Mouse (Mus musculus) forebrain, postnatal 0 days (tissue): ENCODE data around the gene BC067074. TPM values are rescaled to one million over a fixed set of nuclear protein-coding genes. Genes with fewer than 3 reads are reported as not detected.

Experiments used
- ATAC-seq: fragments of 200-750 bp; cut with Nextera tagmentation; 2 replicates; pipeline ENCODE4 v1.8.0; 2017; ENCODE audit warnings: mild to moderate bottlenecking, moderate library complexity
- DNase-seq: peaks from one replicate; pipeline ENCODE4 v3.0.0-alpha.2; 2015
- H3K27ac ChIP-seq: fragments of 300-500 bp; sonication (generic); 2 replicates; pipeline ENCODE4 v1.5.1; 2014; ENCODE audit warnings: low read depth, mild to moderate bottlenecking, antibody characterized with exemption, low read length, moderate library complexity, mixed read lengths
- H3K27me3 ChIP-seq: fragments of 300-500 bp; sonication (generic); 2 replicates; pipeline ENCODE4 v1.6.1; 2014; ENCODE audit warnings: mild to moderate bottlenecking, low read length, mixed read lengths; ENCODE audit not compliant: insufficient read depth
- H3K36me3 ChIP-seq: fragments of 300-500 bp; sonication (generic); 2 replicates; pipeline ENCODE4 v1.6.1; 2014; ENCODE audit warnings: mild to moderate bottlenecking, moderate library complexity; ENCODE audit not compliant: insufficient read depth
- H3K4me1 ChIP-seq: fragments of 300-500 bp; sonication (generic); 2 replicates; pipeline ENCODE4 v1.6.1; 2014; ENCODE audit warnings: antibody characterized with exemption; ENCODE audit not compliant: insufficient read depth
- H3K4me2 ChIP-seq: fragments of 300-500 bp; sonication (generic); 2 replicates; pipeline ENCODE4 v1.6.1; 2014; ENCODE audit warnings: low read depth, mild to moderate bottlenecking, moderate library complexity
- H3K4me3 ChIP-seq: fragments of 300-500 bp; sonication (generic); 2 replicates; pipeline ENCODE4 v1.5.1; 2014; ENCODE audit warnings: low read depth, low read length, mixed read lengths
- H3K9ac ChIP-seq: fragments of 300-500 bp; sonication (generic); 2 replicates; pipeline ENCODE4 v1.6.1; 2014; ENCODE audit warnings: mild to moderate bottlenecking
- H3K9me3 ChIP-seq: fragments of 300-500 bp; sonication (generic); 2 replicates; pipeline ENCODE4 v1.6.1; 2016; ENCODE audit warnings: low read length
- CTCF ChIP-seq: sonication (generic); IDR thresholded peaks from 2 replicates; pipeline ENCODE4 v1.5.1; 2016; ENCODE audit warnings: antibody characterized with exemption, control low read depth, low read depth
- WGBS: fragments of 180-500 bp; shearing (Covaris S2); extraction: QIAGEN DNeasy Blood & Tissue Kit; methylation state at CpG from one replicate; pipeline ENCODE4 v1.1.7; 2014; 5-methylcytosine and 5-hydroxymethylcytosine counted together
- polyA plus RNA-seq: library from polyadenylated mRNA; unstranded; fragments of >200 nt; fragmentation: Nextera tagmentation; extraction: Ambion mirVana; gene quantifications from 2 replicates; pipeline ENCODE4 v1.2.1, GENCODE M21; 2015
- total RNA-seq: library from RNA; depleted of rRNA; stranded (reverse); fragments of >200 nt; gene quantifications from 2 replicates; pipeline ENCODE4 v1.2.3, GENCODE M21; 2014

BC067074 gene
- total and polyA plus RNA-seq, 2 experiments from 2014 or later: 0.56 to 1.5 TPM

- Histone ChIP-seq H3K4me3 (no peak overlapping the region), H3K9me3 (no peaks in the 10 kb centered on the region), H3K4me1 (no peaks in the 10 kb centered on the region), H3K27me3 (no peaks in the 10 kb centered on the region), H3K36me3 (no peaks in the 10 kb centered on the region), H3K9ac (no peak overlapping the region), H3K4me2 (no peak overlapping the region), H3K27ac (no peak overlapping the region)
- no peak for TF ChIP-seq CTCF
- DNase-seq (no peak), ATAC-seq (no peak)
- 98% methylated on average over 6 of the region's 6 CpGs for WGBS
Measured at GRCm38 (mm10) chr13:113393386-113393785, 100.4 kb downstream of the BC067074 start.

GRCm38 (mm10) chr13:113394591-113394990 lies 101.6 kb downstream of the BC067074 start:
- no peak overlapping the region for H3K27ac ChIP-seq
- H3K9ac ChIP-seq: no peak overlapping the region
- DNase-seq (no peak), ATAC-seq (no peak; the same call in 1 of the 2 replicates)
- no peaks in the 10 kb centered on the region for H3K27me3 ChIP-seq
- H3K4me1 ChIP-seq: no peaks in the 10 kb centered on the region
- no peaks in the 10 kb centered on the region for H3K9me3 ChIP-seq
- WGBS: 75% methylated on average over 15 of the region's 15 CpGs
- H3K4me3 ChIP-seq: no peak overlapping the region
- H3K4me2 ChIP-seq: no peak overlapping the region
- no peak for TF ChIP-seq CTCF
- no peaks in the 10 kb centered on the region for H3K36me3 ChIP-seq

- no peak overlapping the region for H3K27ac ChIP-seq
- H3K4me1 ChIP-seq: no peaks in the 10 kb centered on the region
- no peaks in the 10 kb centered on the region for H3K9me3 ChIP-seq
- H3K27me3 ChIP-seq: no peaks in the 10 kb centered on the region
- ATAC-seq: no peak
- no peak for TF ChIP-seq CTCF
- DNase-seq: no peak
- 86% methylated on average over 9 of the region's 9 CpGs for WGBS
- no peaks in the 10 kb centered on the region for H3K36me3 ChIP-seq
- no peak overlapping the region for H3K4me3 ChIP-seq
- H3K9ac ChIP-seq: no peak overlapping the region
- no peak overlapping the region for H3K4me2 ChIP-seq
Measured at GRCm38 (mm10) chr13:113397006-113397520, 104.1 kb downstream of the BC067074 start.

GRCm38 (mm10) chr13:113401373-113402010 lies 108.5 kb downstream of the BC067074 start:
- no peak overlapping the region for H3K9ac ChIP-seq
- no peak for DNase-seq
- 84% methylated on average over 4 of the region's 4 CpGs for WGBS
- H3K9me3 ChIP-seq: no peaks in the 10 kb centered on the region
- no peaks in the 10 kb centered on the region for H3K4me1 ChIP-seq
- no peaks in the 10 kb centered on the region for H3K36me3 ChIP-seq
- ATAC-seq: no peak
- no peak overlapping the region for H3K27ac ChIP-seq
- no peak overlapping the region for H3K4me2 ChIP-seq
- TF ChIP-seq CTCF: no peak
- no peak overlapping the region for H3K4me3 ChIP-seq
- H3K27me3 ChIP-seq: no peaks in the 10 kb centered on the region

GRCm38 (mm10) chr13:113403706-113404105 lies 110.7 kb downstream of the BC067074 start:
- WGBS: 92% methylated on average over 6 of the region's 6 CpGs
- ATAC-seq: no peak

GRCm38 (mm10) chr13:113404172-113404571 lies 111.2 kb downstream of the BC067074 start:
- WGBS: 97% methylated on average over 2 of the region's 2 CpGs
- ATAC-seq (no peak), DNase-seq (no peak)
- Histone ChIP-seq H3K4me2 (no peak overlapping the region), H3K4me1 (no peaks in the 10 kb centered on the region), H3K27me3 (no peaks in the 10 kb centered on the region), H3K27ac (no peak overlapping the region), H3K9ac (no peak overlapping the region), H3K4me3 (no peak overlapping the region), H3K36me3 (no peaks in the 10 kb centered on the region), H3K9me3 (no peaks in the 10 kb centered on the region)
- TF ChIP-seq CTCF: no peak

More at GRCm38 (mm10) chr13:113403706-113404105, 110.7 kb downstream of the BC067074 start:
- no peak overlapping the region for H3K4me2 ChIP-seq
- no peaks in the 10 kb centered on the region for H3K4me1 ChIP-seq
- H3K9ac ChIP-seq: no peak overlapping the region
- H3K4me3 ChIP-seq: no peak overlapping the region
- no peaks in the 10 kb centered on the region for H3K9me3 ChIP-seq
- no peak for DNase-seq
- no peak overlapping the region for H3K27ac ChIP-seq
- TF ChIP-seq CTCF: no peak
- H3K27me3 ChIP-seq: no peaks in the 10 kb centered on the region
- no peaks in the 10 kb centered on the region for H3K36me3 ChIP-seq

GRCm38 (mm10) chr13:113409941-113410340 lies 117.0 kb downstream of the BC067074 start:
- TF ChIP-seq CTCF: peak; percentile 42
- no peaks in the 10 kb centered on the region for H3K9me3 ChIP-seq
- peak; percentile 86 for DNase-seq
- H3K36me3 ChIP-seq: no peaks in the 10 kb centered on the region
- WGBS: 41% methylated on average over 12 of the region's 12 CpGs
- ATAC-seq: peak; percentile 92
- 0 out of 2 replicates have a peak overlapping the region, but pooled peaks have one; percentile 16 for H3K27ac ChIP-seq
- no peak overlapping the region for H3K9ac ChIP-seq
- H3K4me3 ChIP-seq: no peak overlapping the region
- no peaks in the 10 kb centered on the region for H3K4me1 ChIP-seq
- no peak overlapping the region for H3K4me2 ChIP-seq
- H3K27me3 ChIP-seq: no peaks in the 10 kb centered on the region
